Mouse (Mus musculus) Patski (cell line): ENCODE data around the gene Slfn5. TPM values are rescaled to one million over a fixed set of nuclear protein-coding genes. Genes with fewer than 3 reads are reported as not detected.
A peak's percentile ranks its signal among the peaks of the same experiment; 100 is the strongest.
"Not testable (repeated sequence)": the region's sequence is repeated elsewhere in the genome, so short reads cannot be mapped to it uniquely, and the experiment has no call there.

Experiments used
- ATAC-seq: fragments of 100-300 bp; one replicate; pipeline ENCODE4 v1.8.0; 2021
- CTCF ChIA-PET: fragments of 350-600 bp; sonication (Branson Sonifier 250); formaldehyde crosslinking; loops from one replicate; lab custom pipeline; 2022; ENCODE audit warnings: inconsistent platforms; lab: Charles Lee
- POLR2A ChIA-PET: fragments of 350-600 bp; sonication (Branson Sonifier 250); formaldehyde crosslinking; loops from one replicate; lab custom pipeline; 2022; ENCODE audit warnings: antibody characterized with exemption, inconsistent platforms; lab: Charles Lee
- DNase-seq: peaks from one replicate; pipeline ENCODE4 v3.0.0-alpha.2; 2011; ENCODE audit warnings: low read depth, low spot score
- H3K27me3 ChIP-seq: fragments of 371-371 bp; one replicate; pipeline ENCODE4 v1.5.1; 2021
- CTCF ChIP-seq: fragments of 100-300 bp; IDR thresholded peaks from one replicate; pipeline ENCODE4 v1.5.1; 2021
- in situ Hi-C: fragments of 300-500 bp; cut with MboI; formaldehyde crosslinking; loops from 3 replicates; pipeline ENCODE4 v1.11.1; 2018; ENCODE audit warnings: low pct_unique_long_range_greater_than_20kb, mixed read lengths
- polyA plus RNA-seq: library from polyadenylated mRNA; unstranded; gene quantifications from one replicate; pipeline ENCODE4 v1.2.3, GENCODE M21; 2021

The Slfn5 gene
- polyA plus RNA-seq, 1 experiment from 2014 or later: not detected

DNA sequence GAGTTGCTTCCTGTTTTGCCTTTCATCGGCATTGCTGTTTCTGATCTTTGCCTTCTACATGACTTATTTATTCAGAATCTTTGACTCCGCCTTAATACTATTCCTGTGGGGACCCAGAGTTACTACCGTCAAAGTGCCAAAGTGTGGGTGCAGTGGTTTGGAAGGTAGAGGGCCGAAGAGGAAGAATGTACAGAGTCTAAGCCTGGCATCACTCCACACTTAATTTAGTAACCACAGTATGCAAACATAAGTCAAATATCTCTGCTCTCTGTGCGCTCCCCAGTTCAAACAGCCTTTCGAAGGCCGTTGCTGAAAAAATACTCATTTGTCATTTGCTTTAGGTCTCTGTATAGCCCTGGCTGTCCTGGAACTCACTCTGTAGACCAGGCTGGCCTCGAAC lies 11.1 kb downstream of the Slfn5 start:
- TF ChIP-seq CTCF: no peak
- no peak for ATAC-seq
- in situ Hi-C loops: no loop called here
- DNase-seq: no peak
- CTCF ChIA-PET: interaction anchor here (3.6 kb wide), 1 partner anchor 12 kb away, joined by 13 read pairs; the partner anchor contains the start of gene Slfn5
- POLR2A ChIA-PET: no interaction called here
- H3K27me3 ChIP-seq: peaks cover 56% of the 10 kb centered on the region

DNA sequence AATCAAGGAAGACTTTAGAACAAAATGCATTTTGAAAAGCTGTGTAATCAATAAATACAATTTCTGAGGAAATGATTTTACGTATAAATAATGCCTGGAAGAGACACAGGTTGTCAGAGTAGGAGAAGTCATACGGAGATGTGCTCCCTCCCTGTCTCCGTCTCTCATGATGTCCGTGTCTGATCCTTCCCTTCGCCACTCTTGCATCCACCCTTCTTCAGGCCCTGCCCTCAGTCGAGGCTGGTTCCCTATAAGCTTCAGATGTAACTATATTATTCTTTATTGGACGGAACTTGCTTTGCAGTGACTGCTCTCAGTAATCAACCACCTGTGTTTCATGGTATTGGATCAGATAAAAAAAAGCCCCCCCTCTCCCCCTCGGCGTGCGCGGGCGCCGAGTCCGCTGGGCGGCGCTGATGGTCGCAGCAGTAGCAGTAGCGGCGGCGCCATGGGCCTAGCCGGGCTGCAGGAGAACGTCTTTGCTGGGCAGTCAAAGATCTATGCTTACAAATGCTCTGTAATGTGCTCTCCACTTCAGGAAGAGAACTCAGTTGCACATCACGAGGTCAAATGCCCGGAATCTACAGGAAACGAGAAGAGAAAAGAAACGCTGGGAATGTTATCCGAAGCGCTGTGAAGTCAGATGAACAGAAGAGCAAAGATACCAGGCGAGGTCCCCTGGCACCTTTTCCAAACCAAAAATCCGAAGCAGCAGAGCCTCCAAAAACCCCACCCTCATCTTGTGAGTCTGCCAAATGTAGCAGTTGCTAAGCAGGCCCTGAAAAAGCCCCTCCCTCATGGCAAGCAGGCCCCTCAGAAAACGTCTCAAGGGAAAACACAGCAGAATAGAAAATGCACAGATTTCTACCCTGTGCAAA lies 19.8 kb downstream of the Slfn5 start:
- POLR2A ChIA-PET: no interaction called here
- in situ Hi-C loops: no loop called here
- no peak for TF ChIP-seq CTCF
- peaks cover 4% of the 10 kb centered on the region for H3K27me3 ChIP-seq
- ATAC-seq (no peak), DNase-seq (no peak)
- CTCF ChIA-PET: no interaction called here

DNA sequence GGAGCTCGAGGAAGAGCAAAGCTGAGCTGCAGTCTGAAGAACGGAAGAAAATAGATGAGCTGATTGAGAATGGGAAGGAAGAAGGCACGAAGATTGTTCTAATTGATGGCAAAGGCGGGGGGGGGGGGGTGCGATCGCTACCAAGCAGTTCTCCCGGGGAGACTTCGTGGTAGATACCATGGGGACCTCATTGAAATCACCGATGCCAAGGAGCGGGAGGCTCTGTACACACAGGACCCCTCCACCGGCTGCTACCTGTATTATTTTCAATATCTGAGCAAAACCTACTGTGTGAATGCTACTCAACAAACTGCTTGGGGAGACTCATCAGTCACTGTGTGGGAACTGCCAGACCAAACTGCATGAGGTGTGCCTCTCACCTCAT lies 20.4 kb downstream of the Slfn5 start:
- H3K27me3 ChIP-seq: no peaks in the 10 kb centered on the region
- POLR2A ChIA-PET: no interaction called here
- CTCF ChIA-PET: no interaction called here
- in situ Hi-C loops: no loop called here
- no peak for TF ChIP-seq CTCF
- DNase-seq: no peak
- ATAC-seq: no peak

DNA sequence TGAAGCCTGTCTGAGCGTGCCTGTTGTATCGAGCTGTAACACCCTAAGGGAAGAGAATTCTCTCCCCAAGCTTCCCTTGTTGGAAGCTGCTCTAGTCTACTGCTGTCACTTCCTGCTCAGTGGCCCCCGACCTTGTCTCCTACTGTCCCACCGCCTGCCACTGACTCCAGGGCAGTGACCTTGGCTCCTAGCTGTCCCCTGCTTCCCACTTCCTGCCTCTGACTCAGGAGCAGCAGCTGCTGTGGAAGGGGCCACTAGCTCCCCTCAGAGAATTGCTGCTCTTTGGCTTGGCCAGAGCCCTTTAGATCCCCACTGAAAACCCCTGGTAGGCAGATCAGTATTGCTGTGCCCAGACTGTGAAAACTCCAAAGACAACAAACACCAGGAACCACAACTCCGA lies 22.8 kb downstream of the Slfn5 start:
- no peak for TF ChIP-seq CTCF
- ChIA-PET POLR2A (no interaction called here), CTCF (interaction anchor here (2.3 kb wide), 1 partner anchor 14 kb away, joined by 7 read pairs; no protein-coding TSS in a partner anchor)
- no peaks in the 10 kb centered on the region for H3K27me3 ChIP-seq
- no peak for DNase-seq
- in situ Hi-C loops: no loop called here
- no peak for ATAC-seq

DNA sequence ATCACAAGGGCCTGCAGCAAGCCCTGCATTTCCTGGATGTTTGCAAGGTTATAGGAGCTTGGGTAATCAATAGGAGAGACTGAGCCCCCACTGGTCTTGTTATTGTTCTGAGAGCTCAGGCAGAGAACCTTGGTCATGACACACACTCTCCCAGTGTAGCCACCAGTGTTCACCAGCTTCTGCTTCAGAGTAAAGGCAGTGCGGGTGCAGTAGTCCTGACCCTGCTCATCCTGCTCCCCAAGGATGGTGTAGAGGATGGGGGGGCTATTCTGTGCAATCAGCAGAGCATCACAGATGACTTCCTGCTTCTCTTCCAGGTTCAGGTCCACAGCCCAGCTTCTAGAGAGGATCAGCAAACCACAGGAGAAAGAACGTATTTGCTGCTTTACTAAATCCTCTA lies 31.3 kb downstream of the Slfn5 start:
- POLR2A ChIA-PET, CTCF ChIA-PET, in situ Hi-C loops, H3K27me3 ChIP-seq, DNase-seq: not testable (repeated sequence)
- ATAC-seq: peak; percentile 17

DNA sequence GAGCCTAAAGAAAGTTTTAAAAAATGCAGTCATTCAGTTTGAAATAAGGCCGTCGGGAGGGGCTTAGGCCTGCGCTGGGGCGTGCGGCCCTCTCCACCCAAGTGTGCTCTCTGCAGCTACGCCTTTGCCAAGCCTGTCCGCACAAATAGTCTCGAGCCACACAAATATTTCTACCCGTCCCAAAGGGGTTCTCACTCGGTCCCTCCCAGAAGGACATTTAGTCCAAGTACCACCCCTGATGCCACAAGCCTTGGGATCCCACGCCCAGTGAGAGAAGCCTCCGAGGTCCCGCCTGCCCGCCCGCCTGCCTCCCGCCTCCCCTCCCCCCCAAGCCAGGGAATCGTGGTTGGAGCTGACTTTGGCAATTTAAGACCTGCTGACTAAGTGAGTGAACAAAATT lies 32.0 kb downstream of the Slfn5 start:
- in situ Hi-C loops: no loop called here
- DNase-seq: no peak
- ATAC-seq: no peak
- ChIA-PET CTCF (no interaction called here), POLR2A (no interaction called here)
- no peak for TF ChIP-seq CTCF
- H3K27me3 ChIP-seq: no peaks in the 10 kb centered on the region

DNA sequence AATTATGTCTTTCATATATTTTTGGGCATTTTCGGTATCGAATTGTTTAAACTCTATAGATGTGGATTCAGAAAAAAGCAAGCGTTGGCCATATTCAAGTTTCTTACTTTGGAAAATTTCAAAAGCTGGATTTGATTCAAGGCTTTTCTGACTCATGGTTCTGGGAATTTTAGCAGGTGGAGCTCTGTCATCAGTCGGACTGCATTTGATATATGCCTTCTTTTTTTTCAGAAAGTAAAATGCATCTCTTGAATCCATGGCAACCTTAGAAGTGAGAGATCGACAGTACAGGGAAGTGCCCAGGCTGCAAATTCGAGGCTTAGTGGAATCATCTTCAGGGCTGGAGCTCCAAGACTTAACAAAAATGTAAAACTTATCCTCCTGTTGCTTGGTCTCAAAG lies 36.5 kb downstream of the Slfn5 start:
- no peaks in the 10 kb centered on the region for H3K27me3 ChIP-seq
- ChIA-PET POLR2A (no interaction called here), CTCF (no interaction called here)
- DNase-seq (no peak), ATAC-seq (no peak)
- TF ChIP-seq CTCF: no peak
- in situ Hi-C loops: no loop called here

DNA sequence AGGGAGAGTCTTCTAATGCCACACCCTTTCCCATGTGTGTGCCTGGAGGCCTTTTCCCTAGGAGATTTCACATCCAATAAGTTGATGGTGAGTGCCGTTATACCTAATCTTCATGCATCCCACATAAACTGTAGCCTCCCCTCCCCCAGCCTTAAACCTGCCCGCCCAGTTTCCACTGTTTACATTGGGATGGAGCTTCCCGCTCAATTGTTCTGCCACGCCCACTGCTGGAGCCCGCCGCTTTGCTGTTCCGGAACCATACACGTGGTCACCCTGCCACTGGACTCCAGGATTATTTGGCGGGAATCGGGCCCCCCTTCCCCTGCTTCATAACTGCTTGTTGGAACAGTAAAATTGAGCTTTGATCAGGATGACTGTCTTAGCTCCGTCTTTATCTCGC lies 38.2 kb downstream of the Slfn5 start:
- no peak for TF ChIP-seq CTCF
- POLR2A ChIA-PET: no interaction called here
- no peak for DNase-seq
- CTCF ChIA-PET: no interaction called here
- no peaks in the 10 kb centered on the region for H3K27me3 ChIP-seq
- in situ Hi-C loops: no loop called here
- no peak for ATAC-seq

DNA sequence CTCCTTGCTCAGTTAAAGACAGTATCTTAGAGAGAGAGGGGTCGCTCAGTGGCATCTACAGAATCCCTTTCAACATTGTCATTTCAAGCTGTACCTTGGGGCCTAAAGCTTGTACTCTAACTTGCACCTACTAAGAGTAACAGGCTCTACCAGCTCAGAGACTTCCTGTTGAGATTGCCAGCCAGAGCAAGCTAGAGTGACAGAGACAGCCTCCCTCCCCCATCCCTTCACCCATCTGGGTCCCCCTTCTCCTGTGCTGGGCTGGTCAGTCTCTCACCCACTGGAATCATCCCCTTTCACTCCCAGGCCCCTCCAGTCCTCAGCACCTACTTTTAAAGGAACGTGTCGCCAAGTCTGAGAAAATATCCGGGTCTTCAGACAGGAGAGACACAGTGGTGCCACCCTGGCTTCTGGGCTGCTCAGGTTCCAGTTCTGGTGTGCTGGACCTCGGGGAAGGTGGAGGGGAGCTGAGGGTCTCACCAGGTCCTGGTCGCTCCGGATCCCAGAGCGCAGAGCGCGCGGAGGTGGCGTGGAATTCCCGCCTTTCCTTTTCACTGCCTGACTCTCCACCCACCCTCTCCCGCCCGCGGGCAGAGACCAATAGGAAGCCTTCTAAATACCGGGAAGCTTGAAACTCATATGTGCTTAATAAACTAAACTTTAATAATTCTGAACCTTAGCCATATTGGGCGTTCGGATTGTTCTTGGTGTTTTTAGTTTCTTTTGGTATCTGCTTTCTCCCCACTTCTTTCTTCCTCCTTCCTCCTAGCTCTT lies 39.6 kb downstream of the Slfn5 start:
- CTCF ChIA-PET, DNase-seq, H3K27me3 ChIP-seq, POLR2A ChIA-PET, in situ Hi-C loops: not testable (repeated sequence)
- peak; percentile 51 for ATAC-seq

DNA sequence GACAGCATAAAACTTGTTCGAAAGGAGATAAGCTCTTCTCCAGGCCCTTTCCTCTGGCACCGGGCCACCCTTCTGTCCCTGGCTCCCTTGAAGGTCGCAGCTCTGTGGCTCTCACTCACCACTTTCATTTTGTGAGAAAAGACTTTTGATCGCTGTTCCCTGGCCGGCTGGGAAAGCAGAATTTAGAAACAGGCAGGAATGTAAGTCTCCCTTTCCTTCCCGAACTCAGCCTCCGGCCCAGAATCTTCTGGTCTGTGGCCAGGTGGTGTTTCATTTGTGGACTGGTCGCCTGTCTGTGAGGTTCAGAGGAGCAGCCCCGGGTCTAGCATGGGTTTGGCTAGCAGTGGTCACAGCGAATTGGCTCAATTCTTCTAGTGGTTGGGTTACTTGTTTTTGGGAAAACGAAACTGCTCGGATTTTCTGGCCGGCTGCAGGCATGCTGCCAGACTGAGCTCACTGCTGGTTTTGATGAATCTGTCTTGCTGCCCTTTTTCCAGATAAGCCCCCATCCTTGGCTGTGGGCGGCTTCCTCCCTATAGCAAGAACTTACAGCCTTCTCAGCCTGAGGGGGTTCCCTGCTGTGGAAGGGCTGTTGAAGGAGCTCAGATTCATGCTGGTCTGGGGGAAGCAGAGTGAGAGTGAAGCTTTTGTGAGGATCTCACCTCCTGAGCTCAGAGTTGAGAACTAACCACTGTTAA lies 40.5 kb downstream of the Slfn5 start, which contains the start of gene Slfn9:
TSS of gene Slfn9 (minus strand) at position 362 of the 698 bp plus-strand sequence.
- no peak for TF ChIP-seq CTCF
- peak; percentile 44 for ATAC-seq
- in situ Hi-C loops: no loop called here
- DNase-seq: no peak
- H3K27me3 ChIP-seq: no peaks in the 10 kb centered on the region
- POLR2A ChIA-PET: no interaction called here
- CTCF ChIA-PET: no interaction called here

DNA sequence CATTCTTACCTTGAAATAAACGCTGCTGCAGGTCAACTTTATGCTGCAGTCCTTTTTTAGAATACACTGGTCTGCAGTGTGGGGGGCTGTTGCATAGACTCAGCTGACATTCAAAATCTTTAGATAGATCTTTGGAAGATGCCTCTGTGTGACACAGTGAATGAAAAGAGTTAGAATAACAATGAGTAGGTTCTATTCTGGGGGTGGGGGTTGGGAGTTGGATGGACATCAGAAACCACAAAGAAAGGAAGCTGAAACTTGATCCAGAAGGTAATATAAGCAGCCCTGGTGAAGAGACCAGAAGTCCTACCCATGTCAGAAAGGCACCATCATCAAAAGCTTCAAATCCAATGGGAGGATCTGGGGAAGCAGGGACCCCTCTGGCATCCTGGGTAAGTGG lies 62.2 kb downstream of the Slfn5 start:
- CTCF ChIA-PET: no interaction called here
- DNase-seq (no peak), ATAC-seq (no peak)
- no peaks in the 10 kb centered on the region for H3K27me3 ChIP-seq
- no peak for TF ChIP-seq CTCF
- in situ Hi-C loops: no loop called here
- POLR2A ChIA-PET: no interaction called here

Other genes starting within 250 kb of the Slfn5 start
- gene Cct6b, start 187.0 kb upstream of the Slfn5 start, polyA plus RNA-seq: 0.47 TPM
- gene Zfp830, start 187.0 kb upstream of the Slfn5 start, polyA plus RNA-seq: 21.0 TPM
- 29.5 TPM for gene Lig3, start 170.2 kb upstream of the Slfn5 start, polyA plus RNA-seq
- 12.7 TPM for gene Rffl, start 80.1 kb upstream of the Slfn5 start, polyA plus RNA-seq
- 20.3 TPM for gene Rad51d, start 60.7 kb upstream of the Slfn5 start, polyA plus RNA-seq
- 0.03 TPM for gene Fndc8, start 59.2 kb upstream of the Slfn5 start, polyA plus RNA-seq
- gene Nle1, start 42.9 kb upstream of the Slfn5 start, polyA plus RNA-seq: 20.4 TPM
- not detected for gene Unc45b, start 40.8 kb upstream of the Slfn5 start, polyA plus RNA-seq
- 5.4 TPM for gene Slfn9, start 40.5 kb downstream of the Slfn5 start, polyA plus RNA-seq
- 0.92 TPM for gene Slfn8, start 69.5 kb downstream of the Slfn5 start, polyA plus RNA-seq
- gene Slfn2, start 113.8 kb downstream of the Slfn5 start, polyA plus RNA-seq: 0.10 TPM
- not detected for gene Slfn1, start 165.5 kb downstream of the Slfn5 start, polyA plus RNA-seq
- gene Slfn4, start 223.8 kb downstream of the Slfn5 start, polyA plus RNA-seq: 0.01 TPM
- gene Slfn3, start 240.0 kb downstream of the Slfn5 start, polyA plus RNA-seq: not detected